Mouse (Mus musculus) bone marrow macrophage, adult 2 months (primary cell): ENCODE measurements around the gene Ms4a2.

ENCODE experiments used
- CTCF ChIP-seq: IDR thresholded peaks from 2 replicates; pipeline ENCODE4 v1.5.1; 2012; ENCODE audit warnings: low read depth, mild to moderate bottlenecking, low read length, moderate library complexity
- POLR2A ChIP-seq: IDR thresholded peaks from 2 replicates; pipeline ENCODE4 v1.6.1; 2012; ENCODE audit warnings: mild to moderate bottlenecking, low read depth, low read length, borderline replicate concordance

DNA sequence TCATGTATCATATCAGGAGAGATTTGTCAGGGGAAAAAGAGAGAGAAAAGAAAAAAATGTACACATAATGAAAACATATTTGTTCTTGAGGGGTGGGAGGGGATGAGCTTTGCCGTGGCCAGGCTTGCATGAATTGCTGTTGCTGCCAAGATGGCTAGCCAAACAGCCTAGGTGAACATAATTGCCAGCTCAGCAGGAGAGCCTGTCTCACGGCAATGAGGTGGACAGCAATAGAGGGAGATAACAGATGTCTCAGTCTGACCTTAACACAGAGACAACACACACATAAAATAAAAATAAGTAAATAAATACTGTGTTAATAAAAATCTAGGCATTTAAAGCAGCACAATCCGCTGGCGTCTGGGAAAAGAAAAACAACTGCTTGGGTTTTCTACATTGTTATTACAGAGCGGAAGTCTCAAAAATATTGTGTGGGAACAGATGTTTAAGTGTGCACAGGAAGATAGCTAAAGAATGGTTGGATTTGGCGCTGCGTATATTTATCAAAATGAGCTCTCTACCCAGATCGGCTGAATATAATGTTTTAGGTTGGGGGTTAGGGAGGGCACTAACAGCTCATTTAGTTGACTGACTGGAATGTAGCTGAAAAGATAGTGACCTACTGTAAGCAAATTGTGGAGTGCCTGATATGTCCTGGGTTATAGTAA is 9.6 kb downstream of the Ms4a2 start:
- TF ChIP-seq CTCF: no peak
- TF ChIP-seq POLR2A: no peak
